Mouse (Mus musculus): Measurements from ENCODE around the gene Limch1. TPM values are rescaled to one million over a fixed set of nuclear protein-coding genes. Genes with fewer than 3 reads are reported as not detected.

Limch1 gene
- polyA plus RNA-seq, 1 experiment from 2014 or later = 6.7 TPM

GRCm38 (mm10) chr5:67101395-67101760, 355.8 kb downstream of the Limch1 start:
- Histone ChIP-seq H3K9me3 (ENCODE audit: control insufficient read depth) (no peaks in the 10 kb centered on the region), H3K36me3 (ENCODE audit: control insufficient read depth, insufficient read depth) (no peaks in the 10 kb centered on the region), H3K4me3 (ENCODE audit: low read depth, low read length) (no peak overlapping the region), H3K27ac (ENCODE audit: low read depth, low read length) (no peak overlapping the region), H3K4me2 (replicated peaks; ENCODE audit: low read depth) (no peak overlapping the region), H3K27me3 (replicated peaks; ENCODE audit: control insufficient read depth, insufficient read depth, low read length) (peaks cover 82% of the 10 kb centered on the region), H3K9ac (ENCODE audit: low read depth, low read length) (no peak overlapping the region), H3K4me1 (replicated peaks; ENCODE audit: control insufficient read depth, insufficient read depth, low read length) (no peaks in the 10 kb centered on the region)
- TF ChIP-seq CTCF (IDR thresholded peaks at IDR 0.05; ENCODE audit: low read depth) = no peak
- 6% methylated on average over 9 of the region's 9 CpGs for WGBS
- no peak for ATAC-seq

GRCm38 (mm10) chr5:67101793-67102600, 356.4 kb downstream of the Limch1 start:
- H3K4me1 ChIP-seq (replicated peaks; ENCODE audit: control insufficient read depth, insufficient read depth, low read length) = no peaks in the 10 kb centered on the region
- no peaks in the 10 kb centered on the region for H3K36me3 ChIP-seq (ENCODE audit: control insufficient read depth, insufficient read depth)
- no peak overlapping the region for H3K27ac ChIP-seq (ENCODE audit: low read depth, low read length)
- no peak overlapping the region for H3K4me2 ChIP-seq (replicated peaks; ENCODE audit: low read depth)
- 0 out of 2 replicates have a peak, but pooled peaks have one; percentile 10 for ATAC-seq
- WGBS = 5% methylated on average over 28 of the region's 28 CpGs
- peak; percentile 37 for TF ChIP-seq CTCF (IDR thresholded peaks at IDR 0.05; ENCODE audit: low read depth)
- H3K9ac ChIP-seq (ENCODE audit: low read depth, low read length) = no peak overlapping the region
- H3K4me3 ChIP-seq (ENCODE audit: low read depth, low read length) = no peak overlapping the region
- H3K9me3 ChIP-seq (ENCODE audit: control insufficient read depth) = no peaks in the 10 kb centered on the region
- peaks cover 78% of the 10 kb centered on the region for H3K27me3 ChIP-seq (replicated peaks; ENCODE audit: control insufficient read depth, insufficient read depth, low read length)

GRCm38 (mm10) chr5:67103016-67103415, 357.4 kb downstream of the Limch1 start:
- peaks cover 68% of the 10 kb centered on the region for H3K27me3 ChIP-seq (replicated peaks; ENCODE audit: control insufficient read depth, insufficient read depth, low read length)
- ATAC-seq = no peak
- no peak overlapping the region for H3K4me3 ChIP-seq (ENCODE audit: low read depth, low read length)
- H3K4me1 ChIP-seq (replicated peaks; ENCODE audit: control insufficient read depth, insufficient read depth, low read length) = no peaks in the 10 kb centered on the region
- H3K36me3 ChIP-seq (ENCODE audit: control insufficient read depth, insufficient read depth) = no peaks in the 10 kb centered on the region
- no peak overlapping the region for H3K9ac ChIP-seq (ENCODE audit: low read depth, low read length)
- H3K27ac ChIP-seq (ENCODE audit: low read depth, low read length) = no peak overlapping the region
- WGBS = 8% methylated on average over 3 of the region's 3 CpGs
- TF ChIP-seq CTCF (IDR thresholded peaks at IDR 0.05; ENCODE audit: low read depth) = no peak
- no peak overlapping the region for H3K4me2 ChIP-seq (replicated peaks; ENCODE audit: low read depth)
- H3K9me3 ChIP-seq (ENCODE audit: control insufficient read depth) = no peaks in the 10 kb centered on the region

DNA sequence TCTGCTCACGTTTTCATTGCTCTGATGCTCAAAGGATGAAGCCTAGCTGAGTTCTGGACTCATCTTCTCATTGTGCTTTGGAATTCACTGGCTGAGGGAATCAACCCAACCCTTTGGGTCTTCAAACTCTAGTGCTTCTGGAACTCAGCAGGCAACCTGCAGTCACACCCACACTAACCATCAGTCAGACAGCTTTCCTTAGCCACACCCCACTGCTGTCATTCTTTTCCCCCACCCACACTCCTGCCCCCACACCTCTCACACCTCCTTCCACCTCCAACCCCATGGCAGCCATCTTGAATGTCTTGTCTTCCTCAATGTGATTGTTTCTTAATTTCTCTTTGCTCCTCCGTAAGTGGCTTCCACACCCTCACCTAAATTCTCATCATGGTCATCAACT, 360.6 kb downstream of the Limch1 start:
- Histone ChIP-seq H3K9me3 (ENCODE audit: control insufficient read depth) (no peaks in the 10 kb centered on the region), H3K4me2 (replicated peaks; ENCODE audit: low read depth) (no peak overlapping the region), H3K4me1 (replicated peaks; ENCODE audit: control insufficient read depth, insufficient read depth, low read length) (no peaks in the 10 kb centered on the region), H3K9ac (ENCODE audit: low read depth, low read length) (no peak overlapping the region), H3K27me3 (replicated peaks; ENCODE audit: control insufficient read depth, insufficient read depth, low read length) (peaks cover 41% of the 10 kb centered on the region), H3K27ac (ENCODE audit: low read depth, low read length) (no peak overlapping the region), H3K4me3 (ENCODE audit: low read depth, low read length) (no peak overlapping the region), H3K36me3 (ENCODE audit: control insufficient read depth, insufficient read depth) (no peaks in the 10 kb centered on the region)
- no peak for ATAC-seq
- no peak for TF ChIP-seq CTCF (IDR thresholded peaks at IDR 0.05; ENCODE audit: low read depth)
- 85% methylated on average over 2 of the region's 2 CpGs for WGBS

Small RNAs within 50 kb of the gene (microRNA-seq; reads per million reads assigned to microRNA genes)
- gene Gm23841 = not detected

Other genes starting within 250 kb of the Limch1 start
- 18.7 and 21.7 TPM in 2 replicates for gene Apbb2, start 127.0 kb upstream of the Limch1 start, polyA plus RNA-seq (2015; fragmentation: Nextera tagmentation; extraction: Ambion mirVana)
- gene Uchl1, start 69.7 kb upstream of the Limch1 start, polyA plus RNA-seq (2015; fragmentation: Nextera tagmentation; extraction: Ambion mirVana) = 70.3 and 73.4 TPM in 2 replicates

All from intestine, postnatal 0 days (tissue).